Mouse (Mus musculus) ES-Bruce4 (cell line): ENCODE measurements around the gene Hgd.

Source experiments
- CTCF ChIP-seq: IDR thresholded peaks from one replicate; pipeline ENCODE4 v1.8.1; 2011; ENCODE audit warnings: low read depth, low read length
- EP300 ChIP-seq: IDR thresholded peaks from 2 replicates; pipeline ENCODE4 v1.6.1; 2011; ENCODE audit warnings: low read depth, low read length; ENCODE audit not compliant: insufficient read depth

DNA sequence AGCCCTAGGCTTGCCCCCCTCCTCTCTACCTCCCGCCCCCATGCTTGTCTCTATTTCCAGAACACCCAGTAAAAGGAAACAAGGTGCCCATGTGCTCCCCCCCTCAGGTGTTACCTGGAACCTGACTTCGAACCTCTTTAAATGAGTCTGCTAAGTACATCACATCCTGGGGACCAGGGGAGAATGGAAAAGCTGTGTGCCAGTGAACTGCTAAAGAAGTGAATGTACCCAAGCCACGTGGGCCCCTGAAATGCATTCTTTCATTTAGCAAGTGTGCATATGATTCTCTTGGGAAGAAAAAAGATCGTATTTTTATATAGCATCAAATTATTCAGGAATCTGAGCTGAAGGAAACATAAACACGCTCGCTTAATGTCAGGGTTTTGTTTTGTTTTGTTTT, 3.8 kb downstream of the Hgd start:
- TF ChIP-seq EP300 (no peak), CTCF (no peak)
